Mouse (Mus musculus) left cerebral cortex, postnatal 36 days (tissue): Measurements from ENCODE around the gene Vmn2r55. TPM values are rescaled to one million over a fixed set of nuclear protein-coding genes. Genes with fewer than 3 reads are reported as not detected.
"Not testable (repeated sequence)": the region's sequence is repeated elsewhere in the genome, so short reads cannot be mapped to it uniquely, and the experiment has no call there.

Experiments
- DNase-seq, 2 experiments: peaks; one replicate each; pipeline ENCODE4 v3.0.0; 2021 to 2022; ENCODE audit warnings: low spot score in 2 of 2, mixed read lengths in 1 of 2
- intact Hi-C: fragments of 180-260 bp; cut with DNase I; formaldehyde crosslinking; loops from one replicate; pipeline ENCODE4 v1.15.1; 2025
- total RNA-seq, 2 experiments: library from RNA; stranded (reverse); gene quantifications; 2 replicates each; pipeline ENCODE4 v1.2.3; 2021

Gene Vmn2r55
- total RNA-seq: not detected

GRCm38 (mm10) chr7:12684903-12685302, at the start of gene Vmn2r55:
Gene Vmn2r55 (minus strand): TSS chr7:12685003.
- DNase-seq, intact Hi-C loops: not testable (repeated sequence)

GRCm38 (mm10) chr7:12640219-12640618, 44.6 kb downstream of the Vmn2r55 start, which contains the start of gene Vmn2r54:
Gene Vmn2r54 (minus strand): TSS chr7:12640319.
- DNase-seq, intact Hi-C loops: not testable (repeated sequence)

GRCm38 (mm10) chr7:12608688-12609087, 76.1 kb downstream of the Vmn2r55 start, which contains the start of gene Vmn2r53:
Gene Vmn2r53 (minus strand): TSS chr7:12608788.
- DNase-seq: no peak
- intact Hi-C loops: no loop called here

Other genes with a start within 250 kb of the Vmn2r55 start
- gene Zfp606, start 206.7 kb downstream of the Vmn2r55 start, total RNA-seq: 10 to 100 TPM; 11.1 to 16.0 TPM
- not detected for gene 2900092C05Rik, start 172.5 kb downstream of the Vmn2r55 start, total RNA-seq
- under 1 TPM; 0.02 to 0.11 TPM for gene Vmn2r53, start 76.2 kb downstream of the Vmn2r55 start, total RNA-seq
- not detected for gene Vmn2r54, start 44.7 kb downstream of the Vmn2r55 start, total RNA-seq
- gene Vmn2r56, start 50.0 kb upstream of the Vmn2r55 start, total RNA-seq: under 1 TPM in 1 of 2 experiments, not detected in 1; 0.05 TPM
- gene Zscan18, start 118.6 kb upstream of the Vmn2r55 start, total RNA-seq: 10 to 100 TPM; 14.8 to 22.0 TPM
- gene Zfp329, start 133.9 kb upstream of the Vmn2r55 start, total RNA-seq: 10 to 100 TPM; 17.3 to 24.7 TPM
- gene Zfp110, start 149.8 kb upstream of the Vmn2r55 start, total RNA-seq: 10 to 100 TPM; 13.0 to 15.8 TPM
- gene Zfp128, start 196.2 kb upstream of the Vmn2r55 start, total RNA-seq: 1 to 10 TPM; 7.0 to 7.6 TPM
- 10 to 100 TPM; 12.2 to 15.5 TPM for gene Zscan22, start 212.8 kb upstream of the Vmn2r55 start, total RNA-seq
- 100 to 1,000 TPM; 335 to 413 TPM for gene Rps5, start 237.3 kb upstream of the Vmn2r55 start, total RNA-seq
- gene Rnf225, start 242.4 kb upstream of the Vmn2r55 start, total RNA-seq: under 1 TPM; 0.86 to 0.99 TPM